Mouse (Mus musculus) retina, adult 2 months (tissue): Measurements from ENCODE around the gene Olfr213.
"Not testable (repeated sequence)": the region's sequence is repeated elsewhere in the genome, so short reads cannot be mapped to it uniquely, and the experiment has no call there.

Source experiments
- DNase-seq: peaks from one replicate; pipeline ENCODE4 v3.0.0-alpha.2; 2012; ENCODE audit warnings: low read depth, low spot score

Gene Olfr213

DNA sequence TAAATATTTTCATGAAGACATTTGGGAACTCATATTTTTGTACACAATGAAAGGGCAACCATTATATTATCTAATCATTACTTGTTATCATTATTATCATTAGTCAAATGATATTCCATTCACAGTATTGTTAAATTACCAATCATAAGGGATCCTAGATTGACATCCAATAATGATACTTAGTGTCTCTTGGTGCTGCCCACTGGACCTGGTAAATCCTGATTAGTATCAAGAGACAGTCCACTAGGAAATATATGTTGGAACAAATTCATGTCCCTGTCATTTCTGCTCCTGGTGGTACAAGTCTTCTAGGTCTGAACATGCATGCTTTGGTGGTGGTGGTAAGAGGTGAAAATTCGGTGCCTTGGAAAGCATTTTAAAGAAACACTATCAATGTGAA lies at the start of gene Olfr213:
Olfr213 (plus strand) TSS at position 301 of the 400 bp plus-strand sequence.
- no peak for DNase-seq

DNA sequence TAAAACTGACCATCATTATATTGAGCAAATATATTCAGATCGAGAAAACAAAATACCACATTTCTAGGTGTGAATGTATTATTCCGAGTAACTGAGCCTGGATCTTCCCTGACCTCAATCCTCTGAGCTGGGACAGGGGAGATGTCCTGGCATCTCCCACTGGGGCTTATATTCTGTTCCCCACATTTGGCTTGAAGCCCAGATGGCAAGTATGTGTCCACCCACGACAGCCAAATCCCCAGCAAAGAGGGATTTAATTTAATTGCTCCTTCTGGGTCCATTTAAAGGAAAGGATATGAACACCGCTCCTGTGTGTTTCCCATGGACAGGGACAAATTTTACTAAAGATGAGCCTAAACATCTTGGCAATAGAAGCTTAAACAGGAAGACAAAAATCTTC lies 49.5 kb upstream of the Olfr213 start, which contains the start of gene Olfr211:
Olfr211 (plus strand) TSS at position 301 of the 400 bp plus-strand sequence.
- no peak for DNase-seq

DNA sequence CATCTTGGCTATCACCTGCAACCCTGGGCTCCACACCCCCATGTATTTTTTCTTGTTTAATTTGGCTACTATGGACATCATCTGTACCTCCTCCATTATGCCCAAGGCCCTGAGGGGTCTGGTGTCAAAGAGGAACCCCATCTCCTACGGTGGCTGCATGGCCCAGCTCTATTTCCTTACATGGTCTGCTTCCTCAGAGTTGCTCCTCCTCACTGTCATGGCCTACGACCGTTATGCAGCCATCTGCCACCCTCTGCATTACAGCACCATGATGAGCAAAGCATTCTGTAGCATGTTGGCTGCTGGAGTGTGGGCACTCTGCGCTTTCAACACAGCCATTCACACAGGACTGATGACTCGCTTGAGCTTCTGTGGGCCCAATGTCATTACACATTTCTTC lies 44.5 kb upstream of the Olfr213 start:
- DNase-seq: no peak

DNA sequence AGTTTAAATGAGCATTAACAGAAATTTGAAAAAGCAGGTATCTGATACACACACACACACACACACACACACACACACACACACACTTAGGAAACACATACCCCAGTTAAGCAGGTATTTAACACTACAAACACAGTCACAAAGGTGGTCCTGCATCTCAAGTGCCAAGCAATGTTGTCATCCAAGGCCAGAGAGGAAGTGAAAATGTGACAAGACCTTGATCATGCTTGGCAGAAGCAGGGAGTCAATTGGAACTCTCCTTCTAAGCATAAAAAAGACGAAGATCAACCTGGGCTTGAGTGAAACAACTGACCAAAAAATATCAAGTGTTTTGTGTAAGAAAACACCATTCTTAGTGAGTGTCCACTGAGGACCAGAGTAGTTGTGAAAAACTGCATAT lies 42.3 kb upstream of the Olfr213 start:
- DNase-seq: no peak

DNA sequence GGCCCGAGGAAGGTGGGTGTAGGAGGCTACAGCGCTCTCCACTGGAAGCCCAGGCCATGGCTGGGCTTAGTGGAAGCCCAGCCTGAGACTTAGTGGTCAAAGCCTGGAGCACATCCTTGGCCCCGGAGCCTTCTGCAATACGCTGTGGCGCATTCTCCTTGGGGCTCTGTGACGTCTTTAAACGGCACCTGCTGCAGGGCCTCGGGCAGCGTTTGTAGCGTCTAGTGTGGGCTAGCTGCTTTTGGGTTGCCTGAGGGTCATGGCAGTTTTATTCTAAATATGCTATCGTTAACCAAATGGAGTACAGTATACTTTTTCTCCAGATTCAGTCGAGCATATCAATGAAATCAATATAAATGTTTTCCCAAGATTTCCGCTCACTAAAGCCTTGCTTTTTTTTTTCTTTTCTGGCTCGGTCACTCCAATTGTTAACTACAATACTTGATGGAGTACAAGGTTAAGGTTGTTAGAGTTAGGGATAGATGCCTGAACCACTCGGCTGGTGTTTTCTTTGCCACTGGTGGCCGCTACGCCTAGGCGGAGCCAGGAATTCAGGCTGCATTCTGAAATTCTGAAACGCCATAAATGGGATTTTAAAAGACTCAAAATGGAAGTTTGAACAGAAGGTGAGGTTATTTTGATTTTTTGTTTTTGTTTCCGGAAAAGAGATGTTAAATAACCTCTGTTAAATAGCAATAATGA lies 31.8 kb upstream of the Olfr213 start, which contains the start of gene Olfr212:
Olfr212 (plus strand) TSS at position 215 of the 702 bp plus-strand sequence.
- DNase-seq: not testable (repeated sequence)

DNA sequence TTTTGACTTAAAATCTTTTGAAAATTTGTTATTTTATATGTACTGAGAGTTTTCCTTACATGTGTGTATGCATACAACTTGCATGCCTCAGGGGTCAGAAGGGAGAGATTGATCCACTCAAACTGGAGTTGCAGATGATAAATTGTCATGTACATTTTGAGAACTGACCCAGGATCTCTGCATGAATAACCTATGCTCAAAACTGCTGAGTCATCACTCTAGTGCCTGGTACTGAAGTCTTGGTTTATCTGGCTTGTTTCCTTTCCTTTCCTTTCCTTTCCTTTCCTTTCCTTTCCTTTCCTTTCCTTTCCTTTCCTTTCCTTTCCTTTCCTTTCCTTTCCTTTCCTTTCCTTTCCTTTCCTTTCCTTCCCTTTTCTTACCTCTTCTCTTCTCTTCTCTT lies 23.4 kb upstream of the Olfr213 start:
- no peak for DNase-seq

DNA sequence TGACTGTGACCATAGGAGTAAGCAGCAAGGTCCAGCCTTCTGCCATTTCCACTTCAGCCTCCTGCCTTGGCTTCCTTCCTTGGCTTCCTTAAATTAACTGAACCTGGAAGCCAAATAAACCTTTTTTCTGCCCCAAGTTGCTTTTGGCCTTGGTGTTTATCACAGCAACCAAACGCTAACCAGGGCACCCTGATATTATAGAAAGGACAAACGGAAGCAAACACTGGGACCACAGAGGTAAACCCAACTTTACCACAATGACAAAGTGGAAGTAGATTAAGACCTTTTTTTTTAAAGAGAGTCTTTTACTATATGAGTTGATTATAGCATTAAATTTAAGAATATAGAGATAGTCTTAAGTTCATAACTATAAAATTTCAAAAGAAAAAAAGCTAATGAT lies 4.2 kb downstream of the Olfr213 start:
- DNase-seq: no peak

DNA sequence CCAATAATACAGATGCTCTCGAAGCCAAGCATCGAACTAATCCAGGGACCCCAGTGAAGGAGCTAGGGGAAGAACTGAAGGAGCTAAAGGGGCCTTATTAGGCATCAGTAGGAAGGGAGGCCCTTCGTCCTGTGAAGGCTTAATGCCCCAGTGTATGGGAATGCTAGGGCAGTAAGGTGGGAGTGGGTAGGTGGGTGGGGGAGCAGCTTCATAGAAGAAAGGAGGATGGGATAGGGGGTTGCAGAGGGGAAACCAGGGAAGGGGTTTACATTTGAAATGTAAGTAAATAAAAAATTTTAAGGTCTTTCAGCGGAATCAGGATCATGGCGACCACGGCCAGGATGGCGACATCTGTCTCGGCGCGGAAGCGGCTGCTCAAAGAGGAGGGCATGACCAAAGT lies 12.6 kb downstream of the Olfr213 start, which contains the start of gene Gm5580:
Gm5580 (plus strand) TSS at position 301 of the 400 bp plus-strand sequence.
- not testable (repeated sequence) for DNase-seq

DNA sequence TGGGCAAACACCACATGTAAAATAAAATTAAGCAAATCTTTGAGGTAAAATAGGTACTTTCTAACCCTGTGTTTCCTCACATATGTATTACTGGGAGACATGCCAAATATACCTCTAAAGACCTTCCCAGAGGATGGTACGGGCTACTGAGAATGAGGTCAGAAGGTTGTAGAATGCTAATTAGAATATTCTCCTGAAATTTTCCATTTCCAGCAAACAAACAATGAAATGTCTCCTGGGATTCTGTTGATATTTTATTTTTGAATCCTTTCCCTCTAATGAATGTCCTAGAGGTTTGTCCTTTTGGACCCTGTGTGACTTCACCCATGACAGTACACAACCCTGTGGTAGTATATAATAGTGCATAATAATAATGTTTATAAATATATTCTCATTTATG lies 15.7 kb downstream of the Olfr213 start, which contains the start of gene Olfr214:
Olfr214 (plus strand) TSS at position 301 of the 400 bp plus-strand sequence.
- no peak for DNase-seq

DNA sequence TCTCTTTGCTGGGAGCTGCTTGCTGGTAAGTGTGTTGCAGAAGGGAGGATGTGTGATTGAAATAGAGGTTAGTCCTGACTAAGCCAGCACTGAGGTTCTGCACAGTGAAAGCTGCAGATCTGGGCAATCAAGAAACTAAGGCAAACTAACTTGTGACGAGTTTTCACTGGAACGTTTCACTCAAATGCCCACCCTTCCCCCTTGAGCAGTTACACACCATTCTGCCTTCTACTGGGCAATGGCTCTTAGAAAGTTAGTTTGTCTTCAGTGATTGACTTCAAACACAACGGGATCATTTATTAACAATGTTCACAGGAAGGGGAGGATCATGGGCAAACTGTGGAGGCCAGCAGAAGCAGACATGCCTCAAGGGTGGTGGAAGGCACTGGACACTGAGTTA lies 16.7 kb downstream of the Olfr213 start:
- no peak for DNase-seq

DNA sequence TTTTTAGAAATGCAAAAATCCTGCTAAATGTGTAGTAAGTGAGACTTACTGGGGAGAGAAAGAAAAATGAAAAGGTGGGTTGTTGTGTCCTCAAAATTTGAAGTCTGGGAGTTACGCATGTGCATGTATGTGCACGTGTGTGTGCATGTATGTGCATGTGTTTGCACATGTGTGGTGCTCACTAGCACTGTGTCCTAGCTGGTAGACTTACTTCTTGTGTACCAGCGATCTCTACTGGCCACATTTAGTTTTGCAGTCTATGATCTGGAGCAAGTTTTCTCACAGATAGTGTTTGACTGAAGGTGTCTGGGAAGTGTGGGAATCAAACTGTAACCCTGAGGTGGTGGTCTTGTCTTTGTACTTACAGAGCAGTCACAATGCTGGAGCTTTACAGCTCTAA lies 31.6 kb downstream of the Olfr213 start:
- peak; percentile 6 for DNase-seq

DNA sequence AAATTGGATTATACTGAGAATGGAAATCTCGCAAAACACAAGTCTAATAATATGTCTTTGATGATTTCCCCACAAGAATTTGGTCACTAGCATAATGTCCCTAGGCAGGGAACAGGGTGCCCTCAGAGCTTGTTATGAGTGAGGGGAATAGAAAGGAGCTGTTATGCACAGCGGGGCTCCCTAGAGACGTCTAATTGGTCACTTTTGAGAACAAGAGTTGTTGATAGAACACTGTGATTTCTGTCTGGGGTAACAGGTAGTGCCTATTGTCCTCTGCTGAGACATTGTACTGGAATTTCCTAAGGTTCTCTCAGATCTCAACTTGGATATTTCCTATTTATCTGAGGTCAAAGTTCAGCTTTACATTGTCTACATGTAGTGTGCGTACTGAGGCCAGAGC lies 45.8 kb downstream of the Olfr213 start, which contains the start of gene Olfr215:
Olfr215 (minus strand) TSS at position 101 of the 400 bp plus-strand sequence.
- DNase-seq: no peak
